Mouse (Mus musculus): ENCODE data around the gene Hist2h2bb. TPM values are rescaled to one million over a fixed set of nuclear protein-coding genes. Genes with fewer than 3 reads are reported as not detected.
"Not testable (repeated sequence)": the region's sequence is repeated elsewhere in the genome, so short reads cannot be mapped to it uniquely, and the experiment has no call there.

Hist2h2bb gene
- total RNA-seq, 2 experiments from 2014 or later, result 51.8 to 59.2 TPM

GRCm38 (mm10) chr3:96238954-96239793 is 30.4 kb upstream of the Hist2h2bb start, which contains the start of gene Hist2h3c2:
Hist2h3c2 (minus strand) TSS chr3:96239127.
- intact Hi-C loops (cut with DNase I), result not testable (repeated sequence)
- peak; percentile 32 to 66 for DNase-seq

- intact Hi-C loops (cut with DNase I), result not testable (repeated sequence)
- DNase-seq, result peak; percentile 96
Observed at GRCm38 (mm10) chr3:96239949-96240798, 29.4 kb upstream of the Hist2h2bb start, which contains the start of gene Hist2h2aa2. Hist2h2aa2 (minus strand) TSS chr3:96240276.

- intact Hi-C loops (cut with DNase I), result no loop called here
- DNase-seq, result no peak
Observed at GRCm38 (mm10) chr3:96240799-96241197, 28.8 kb upstream of the Hist2h2bb start.

GRCm38 (mm10) chr3:96243921-96244572 is 25.5 kb upstream of the Hist2h2bb start:
- intact Hi-C loops (cut with DNase I), result loop anchor here (2.0 kb wide), 1 partner anchor 19 kb away; the partner anchor contains the start of gene Hist2h4
- peak in 1 of 2 experiments; percentile 18 for DNase-seq

- intact Hi-C loops (cut with DNase I), result not testable (repeated sequence)
- DNase-seq, result peak; percentile 86 to 93
Observed at GRCm38 (mm10) chr3:96245003-96245886, 24.3 kb upstream of the Hist2h2bb start, which contains the start of gene Hist2h2aa1. Hist2h2aa1 (plus strand) TSS chr3:96245497.

GRCm38 (mm10) chr3:96246018-96246417 is 23.5 kb upstream of the Hist2h2bb start:
- not testable (repeated sequence) for DNase-seq

GRCm38 (mm10) chr3:96246427-96246856 is 23.1 kb upstream of the Hist2h2bb start, which contains the start of gene Hist2h3c1:
Hist2h3c1 (plus strand) TSS chr3:96246685.
- DNase-seq; intact Hi-C loops (cut with DNase I): not testable (repeated sequence)

More at GRCm38 (mm10) chr3:96246018-96246417, 23.5 kb upstream of the Hist2h2bb start:
- intact Hi-C loops (cut with DNase I), result not testable (repeated sequence)

GRCm38 (mm10) chr3:96247356-96248140 is 22.0 kb upstream of the Hist2h2bb start:
- intact Hi-C loops (cut with DNase I), result no loop called here
- DNase-seq, result no peak

GRCm38 (mm10) chr3:96248141-96249033 is 21.2 kb upstream of the Hist2h2bb start:
- intact Hi-C loops (cut with DNase I), result no loop called here
- DNase-seq, result no peak

- DNase-seq, result no peak
- intact Hi-C loops (cut with DNase I), result no loop called here
Observed at GRCm38 (mm10) chr3:96249034-96249345, 20.6 kb upstream of the Hist2h2bb start.

GRCm38 (mm10) chr3:96250890-96251289 is 18.7 kb upstream of the Hist2h2bb start:
- intact Hi-C loops (cut with DNase I), result no loop called here
- DNase-seq, result no peak

- no peak for DNase-seq
- intact Hi-C loops (cut with DNase I), result no loop called here
Observed at GRCm38 (mm10) chr3:96251787-96252186, 17.8 kb upstream of the Hist2h2bb start.

- DNase-seq, result no peak
- intact Hi-C loops (cut with DNase I), result no loop called here
Observed at GRCm38 (mm10) chr3:96254683-96255355, 14.7 kb upstream of the Hist2h2bb start.

- intact Hi-C loops (cut with DNase I), result no loop called here
- no peak for DNase-seq
Observed at GRCm38 (mm10) chr3:96255926-96256593, 13.5 kb upstream of the Hist2h2bb start.

- intact Hi-C loops (cut with DNase I), result no loop called here
- no peak for DNase-seq
Observed at GRCm38 (mm10) chr3:96257190-96257589, 12.4 kb upstream of the Hist2h2bb start.

- intact Hi-C loops (cut with DNase I), result no loop called here
Observed at GRCm38 (mm10) chr3:96260220-96260619, 9.3 kb upstream of the Hist2h2bb start.

More at GRCm38 (mm10) chr3:96260220-96260619, 9.3 kb upstream of the Hist2h2bb start:
- no peak for DNase-seq

Data from heart, postnatal 36 days (tissue).